Mouse (Mus musculus): ENCODE data around the gene Xrcc3. TPM values are rescaled to one million over a fixed set of nuclear protein-coding genes. Genes with fewer than 3 reads are reported as not detected.
A peak's percentile ranks its signal among the peaks of the same experiment; 100 is the strongest.

The Xrcc3 gene
- total and polyA plus RNA-seq, 3 experiments: 11.8 to 16.3 (median 13.3) TPM

DNA sequence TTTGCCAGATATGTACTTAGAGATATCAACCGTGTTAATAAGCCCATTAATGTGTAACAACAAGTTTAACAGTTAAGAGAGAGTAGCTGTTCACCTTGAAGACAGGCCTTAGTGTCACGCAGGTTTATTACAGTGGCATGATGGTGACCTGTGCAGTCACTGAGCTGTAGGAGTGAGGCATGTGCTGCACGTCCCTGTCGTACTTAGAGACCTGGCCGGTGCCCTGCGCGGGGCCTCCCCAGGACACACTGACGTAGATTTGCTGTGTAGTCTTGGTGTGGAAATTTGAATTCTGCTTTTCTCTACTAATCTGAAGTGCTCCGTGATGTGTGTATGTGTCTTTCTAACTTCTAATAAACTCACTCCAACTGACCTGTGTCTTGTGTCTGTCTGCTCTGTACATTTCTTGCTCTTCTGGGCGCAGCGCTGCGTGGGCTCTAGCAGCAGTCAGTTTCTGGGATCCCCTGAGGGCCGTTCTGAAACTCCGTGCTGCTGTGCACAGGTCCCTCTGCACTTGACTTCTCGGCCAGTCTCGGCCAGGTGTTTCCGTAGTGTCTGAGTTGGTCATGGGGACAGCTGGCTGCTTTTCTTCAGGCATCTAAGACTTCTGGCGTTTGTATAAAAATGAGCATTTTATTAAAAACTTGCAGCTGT, 19.0 kb downstream of the Xrcc3 start (continued):
- TF ChIP-seq SMC3 (IDR thresholded peaks at IDR 0.05; ENCODE audit: low read depth, low read length): 0 out of 2 replicates have a peak, but pooled peaks have one; percentile 14
- no peak for TF ChIP-seq JUND (conservative IDR thresholded peaks at IDR 0.05; ENCODE audit: low read depth, low read length)
- TF ChIP-seq USF1 (IDR thresholded peaks at IDR 0.05; ENCODE audit: low read depth, low read length): no peak
- TF ChIP-seq MEF2A (IDR thresholded peaks at IDR 0.05; ENCODE audit: borderline replicate concordance, low read depth, low read length): peak; percentile 65
- TF ChIP-seq RAD21 (IDR thresholded peaks at IDR 0.05; ENCODE audit: low read depth, low read length): no peak; the same call in none of the 2 replicates
- TF ChIP-seq ZKSCAN1 (IDR thresholded peaks at IDR 0.05; ENCODE audit: borderline replicate concordance, low read depth, low read length): no peak
- TF ChIP-seq NELFE (IDR thresholded peaks at IDR 0.05; ENCODE audit: low read depth, low read length): no peak; the same call in 1 of the 2 replicates
- TF ChIP-seq TBP (conservative IDR thresholded peaks at IDR 0.05; ENCODE audit: low read depth, low read length): no peak
- peak; percentile 87 for TF ChIP-seq EP300 (IDR thresholded peaks at IDR 0.05; ENCODE audit: low read length)
- no peak for TF ChIP-seq POLR2AphosphoS2 (IDR thresholded peaks at IDR 0.05; ENCODE audit: low read depth, low read length)
- no peak for TF ChIP-seq KAT2A (IDR thresholded peaks at IDR 0.05; ENCODE audit: insufficient replicate concordance, low read length)

DNA sequence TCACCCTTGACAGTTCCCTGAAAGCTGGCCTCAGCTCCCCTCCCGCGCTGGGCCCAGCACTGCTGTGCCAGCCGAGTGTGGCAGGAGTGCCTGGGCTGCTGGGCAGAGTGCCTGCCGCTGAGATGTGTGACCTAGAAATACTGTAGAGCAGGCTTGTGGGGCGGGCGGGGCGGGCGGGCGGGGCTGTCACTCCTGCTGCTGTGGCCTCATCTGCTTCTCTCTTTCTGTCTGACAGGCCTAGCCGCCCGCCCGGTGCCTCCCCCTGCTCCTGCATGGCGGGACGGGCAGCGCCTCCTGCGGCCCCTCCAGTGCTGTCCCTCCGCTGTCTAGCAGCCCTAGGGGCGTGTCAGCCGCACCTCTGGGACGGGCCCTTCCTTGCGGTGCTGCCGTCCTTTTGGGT, 19.6 kb downstream of the Xrcc3 start:
- Histone ChIP-seq H3K27me3 (replicated peaks) (no peaks in the 10 kb centered on the region), H3K4me1 (ENCODE audit: control insufficient read depth in 1 of 2, insufficient read depth in 2 of 2) (peaks cover 31 to 81% of the 10 kb centered on the region in 2 experiments), H3K4me2 (ENCODE audit: insufficient read depth, low read depth, poor library complexity, severe bottlenecking) (peak overlapping the region; percentile 24), H3K79me2 (replicated peaks; ENCODE audit: control insufficient read depth, extremely low read depth, insufficient read depth, poor library complexity, severe bottlenecking) (no peaks in the 10 kb centered on the region; the same call in 1 of the 2 replicates), H3K36me3 (replicated peaks in 1 of 2; ENCODE audit: control insufficient read depth in 1 of 2, insufficient read depth in 1 of 2, low read length in 1 of 2) (peaks cover 47 to 86% of the 10 kb centered on the region in 2 experiments), H3K9ac (ENCODE audit: insufficient read depth, low read depth) (peak overlapping the region; percentile 34), H3K9me3 (replicated peaks; ENCODE audit: low read length) (no peaks in the 10 kb centered on the region), H3K4me3 (replicated peaks in 1 of 3; ENCODE audit: low read depth in 2 of 3, low read length in 2 of 3, poor library complexity in 1 of 3) (peak overlapping the region in 1 of 3 experiments; percentile 19), H3K27ac (ENCODE audit: insufficient read depth, low read depth) (peak overlapping the region; percentile 87)
- in situ Hi-C loops (cut with MboI; ENCODE audit: low pct_ligation_motif_present, low pct_unique_long_range_greater_than_20kb, low sequenced_read_pairs): no loop called here
- dilution Hi-C loops (cut with MboI; ENCODE audit: extremely low pct_ligation_motif_present, extremely low pct_unique_long_range_greater_than_20kb, low sequenced_read_pairs): no loop called here
- peak; percentile 84 for DNase-seq (ENCODE audit: extremely low read depth)
- no peak for TF ChIP-seq USF1 (IDR thresholded peaks at IDR 0.05; ENCODE audit: low read depth, low read length)
- TF ChIP-seq MAFK (IDR thresholded peaks at IDR 0.05; ENCODE audit: insufficient replicate concordance, low read length): no peak
- TF ChIP-seq JUND (conservative IDR thresholded peaks at IDR 0.05; ENCODE audit: low read depth, low read length): no peak
- no peak; the same call in 1 of the 2 replicates for TF ChIP-seq MAX (IDR thresholded peaks at IDR 0.05; ENCODE audit: low read length)
- no peak; the same call in 1 of the 2 replicates for TF ChIP-seq POLR2A (IDR thresholded peaks at IDR 0.05; ENCODE audit: low read depth, low read length)
- no peak for TF ChIP-seq BHLHE40 (IDR thresholded peaks at IDR 0.05; ENCODE audit: low read depth, low read length)
- TF ChIP-seq RAD21 (IDR thresholded peaks at IDR 0.05; ENCODE audit: low read depth, low read length): no peak; the same call in 1 of the 2 replicates
- TF ChIP-seq CTCF (conservative IDR thresholded peaks at IDR 0.05 in 1 of 2, IDR thresholded peaks at IDR 0.05 in 1 of 2; ENCODE audit: low read depth in 2 of 2, low read length in 2 of 2): peak in 1 of 2 experiments; percentile 42; a peak in 2 of 4 replicates
- peak; percentile 64; the same call in 1 of the 2 replicates for TF ChIP-seq UBTF (IDR thresholded peaks at IDR 0.05; ENCODE audit: low read depth, low read length)
- no peak for TF ChIP-seq NRF1 (IDR thresholded peaks at IDR 0.05; ENCODE audit: low read depth, low read length)
- no peak for TF ChIP-seq MYC (IDR thresholded peaks at IDR 0.05; ENCODE audit: low read depth, low read length)
- no peak for TF ChIP-seq RCOR1 (conservative IDR thresholded peaks at IDR 0.05; ENCODE audit: low read depth, low read length)
- 0 out of 2 replicates have a peak, but pooled peaks have one; percentile 45 for TF ChIP-seq MAZ (IDR thresholded peaks at IDR 0.05; ENCODE audit: low read depth, low read length)
- no peak for TF ChIP-seq NELFE (IDR thresholded peaks at IDR 0.05; ENCODE audit: low read depth, low read length)
- TF ChIP-seq EP300 (IDR thresholded peaks at IDR 0.05; ENCODE audit: low read length): no peak
- TF ChIP-seq ELF1 (IDR thresholded peaks at IDR 0.05; ENCODE audit: low read depth, low read length): no peak
- TF ChIP-seq ZC3H11A (IDR thresholded peaks at IDR 0.05; ENCODE audit: low read depth, low read length): no peak
- no peak for TF ChIP-seq TBP (conservative IDR thresholded peaks at IDR 0.05; ENCODE audit: low read depth, low read length)
- no peak for TF ChIP-seq E2F4 (IDR thresholded peaks at IDR 0.05; ENCODE audit: insufficient replicate concordance, low read depth, low read length)
- no peak for TF ChIP-seq SMC3 (IDR thresholded peaks at IDR 0.05; ENCODE audit: low read depth, low read length)
- TF ChIP-seq MXI1 (IDR thresholded peaks at IDR 0.05; ENCODE audit: low read depth, low read length): peak; percentile 84; the same call in 1 of the 2 replicates
- peak; percentile 34; the same call in 1 of the 2 replicates for TF ChIP-seq TCF12 (IDR thresholded peaks at IDR 0.05; ENCODE audit: low read depth, low read length)

Measured in CH12.LX (cell line).